Mouse (Mus musculus) kidney, adult 2 months (tissue): ENCODE results near the gene Ifnar2.

Experiments
- CTCF ChIP-seq: fragments of 200-500 bp; conservative IDR thresholded peaks from 2 replicates; pipeline ENCODE4 v1.5.1; 2011; ENCODE audit warnings: low read depth, mild to moderate bottlenecking, control low read depth, low read length, moderate library complexity, mixed read lengths; ENCODE audit not compliant: insufficient read depth, insufficient read length
- POLR2A ChIP-seq: fragments of 200-500 bp; IDR thresholded peaks from one replicate; pipeline ENCODE4 v1.6.1; 2011; ENCODE audit warnings: low read depth, low read length, control low read depth

DNA sequence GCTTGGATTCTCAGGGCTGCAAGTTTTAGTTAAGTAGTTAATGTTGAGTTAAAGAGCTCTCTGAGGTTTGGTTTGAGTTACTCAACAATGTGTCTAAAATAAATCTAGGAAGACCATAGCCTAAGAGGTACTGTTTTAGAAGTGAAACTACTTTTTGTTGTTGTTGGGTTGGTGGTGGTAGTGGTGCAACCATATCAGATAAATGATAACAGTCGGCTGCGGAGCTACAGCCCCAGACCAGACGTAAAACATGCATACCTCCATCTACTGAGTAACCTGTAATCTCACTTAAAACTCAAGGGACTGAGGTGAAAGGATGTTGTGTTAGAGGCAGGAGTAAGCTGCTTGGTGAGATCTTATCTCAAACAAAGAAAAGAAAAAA, 1.7 kb downstream of the Ifnar2 start:
- no peak for TF ChIP-seq POLR2A
- TF ChIP-seq CTCF, result no peak
